Mouse (Mus musculus): ENCODE results near the gene Ube2e1. TPM values are rescaled to one million over a fixed set of nuclear protein-coding genes. Genes with fewer than 3 reads are reported as not detected.
A peak's percentile ranks its signal among the peaks of the same experiment; 100 is the strongest.

Ube2e1 gene
- total and polyA plus RNA-seq, 2 experiments from 2014 or later, result 45.1 to 152 TPM

GRCm38 (mm10) chr14:18341088-18341487 is 9.4 kb upstream of the Ube2e1 start:
- TF ChIP-seq CTCF (IDR thresholded peaks at IDR 0.05), result no peak
- DNase-seq (ENCODE audit: low spot score), result peak; percentile 45

GRCm38 (mm10) chr14:18336106-18336505 is 4.4 kb upstream of the Ube2e1 start:
- Histone ChIP-seq H3K27ac (ENCODE audit: low read depth, low read length) (no peak overlapping the region), H3K9me3 (ENCODE audit: low read length) (no peaks in the 10 kb centered on the region), H3K36me3 (ENCODE audit: insufficient read depth, low read length) (no peaks in the 10 kb centered on the region), H3K4me2 (ENCODE audit: low read depth, low read length, poor library complexity, severe bottlenecking) (no peak overlapping the region), H3K27me3 (ENCODE audit: insufficient read depth, low read length) (no peaks in the 10 kb centered on the region), H3K9ac (replicated peaks; ENCODE audit: low read length, poor library complexity, severe bottlenecking) (no peak overlapping the region), H3K4me3 (ENCODE audit: low read depth, low read length) (no peak overlapping the region), H3K4me1 (ENCODE audit: insufficient read depth, low read length) (no peaks in the 10 kb centered on the region)
- DNase-seq (ENCODE audit: low spot score), result no peak
- no peak for TF ChIP-seq CTCF (IDR thresholded peaks at IDR 0.05)
- no peak for ATAC-seq (ENCODE audit: low FRiP score)

More at GRCm38 (mm10) chr14:18341088-18341487, 9.4 kb upstream of the Ube2e1 start:
- Histone ChIP-seq H3K36me3 (ENCODE audit: insufficient read depth, low read length) (no peaks in the 10 kb centered on the region), H3K9me3 (ENCODE audit: low read length) (no peaks in the 10 kb centered on the region), H3K27ac (ENCODE audit: low read depth, low read length) (no peak overlapping the region), H3K4me3 (ENCODE audit: low read depth, low read length) (no peak overlapping the region), H3K9ac (replicated peaks; ENCODE audit: low read length, poor library complexity, severe bottlenecking) (no peak overlapping the region), H3K4me2 (ENCODE audit: low read depth, low read length, poor library complexity, severe bottlenecking) (no peak overlapping the region), H3K27me3 (ENCODE audit: insufficient read depth, low read length) (no peaks in the 10 kb centered on the region), H3K4me1 (ENCODE audit: insufficient read depth, low read length) (no peaks in the 10 kb centered on the region)
- ATAC-seq (ENCODE audit: low FRiP score), result no peak
- WGBS, result 79% methylated on average over 3 of the region's 3 CpGs

- no peaks in the 10 kb centered on the region for H3K36me3 ChIP-seq (ENCODE audit: insufficient read depth, low read length)
- DNase-seq (ENCODE audit: low spot score) (peak; percentile 41), ATAC-seq (ENCODE audit: low FRiP score) (peak; percentile 77)
- no peaks in the 10 kb centered on the region for H3K9me3 ChIP-seq (ENCODE audit: low read length)
- H3K27me3 ChIP-seq (ENCODE audit: insufficient read depth, low read length), result no peaks in the 10 kb centered on the region
- H3K4me3 ChIP-seq (ENCODE audit: low read depth, low read length), result peak overlapping the region; percentile 84
- no peak for TF ChIP-seq CTCF (IDR thresholded peaks at IDR 0.05)
- WGBS, result 1% methylated on average over 48 of the region's 99 CpGs
- peaks cover 9% of the 10 kb centered on the region; the same call in 1 of the 2 replicates for H3K4me1 ChIP-seq (ENCODE audit: insufficient read depth, low read length)
- H3K4me2 ChIP-seq (ENCODE audit: low read depth, low read length, poor library complexity, severe bottlenecking), result peak overlapping the region; percentile 86
- peak overlapping the region; percentile 90 for H3K27ac ChIP-seq (ENCODE audit: low read depth, low read length)
- peak overlapping the region; percentile 97 for H3K9ac ChIP-seq (replicated peaks; ENCODE audit: low read length, poor library complexity, severe bottlenecking)
Observed at GRCm38 (mm10) chr14:18330789-18331692, 618 bp downstream of the Ube2e1 start.

GRCm38 (mm10) chr14:18326968-18327672 is 4.5 kb downstream of the Ube2e1 start:
- H3K9ac ChIP-seq (replicated peaks; ENCODE audit: low read length, poor library complexity, severe bottlenecking), result peak overlapping the region; percentile 55
- peak overlapping the region; percentile 14; the same call in 1 of the 2 replicates for H3K27ac ChIP-seq (ENCODE audit: low read depth, low read length)
- peak; percentile 22 for ATAC-seq (ENCODE audit: low FRiP score)
- WGBS, result under 1% methylated on average over 35 of the region's 37 CpGs
- H3K9me3 ChIP-seq (ENCODE audit: low read length), result no peaks in the 10 kb centered on the region
- H3K4me1 ChIP-seq (ENCODE audit: insufficient read depth, low read length), result peaks cover 9% of the 10 kb centered on the region; the same call in 1 of the 2 replicates
- peak overlapping the region; percentile 43 for H3K4me3 ChIP-seq (ENCODE audit: low read depth, low read length)
- peak overlapping the region; percentile 76 for H3K4me2 ChIP-seq (ENCODE audit: low read depth, low read length, poor library complexity, severe bottlenecking)
- no peaks in the 10 kb centered on the region for H3K27me3 ChIP-seq (ENCODE audit: insufficient read depth, low read length)
- H3K36me3 ChIP-seq (ENCODE audit: insufficient read depth, low read length), result no peaks in the 10 kb centered on the region
- TF ChIP-seq CTCF (IDR thresholded peaks at IDR 0.05), result peak; percentile 21; the same call in 1 of the 2 replicates
- DNase-seq (ENCODE audit: low spot score), result peak; percentile 19

GRCm38 (mm10) chr14:18317457-18318411 is 13.9 kb downstream of the Ube2e1 start:
- Histone ChIP-seq H3K27me3 (ENCODE audit: insufficient read depth, low read length) (no peaks in the 10 kb centered on the region), H3K4me3 (ENCODE audit: low read depth, low read length) (no peak overlapping the region), H3K27ac (ENCODE audit: low read depth, low read length) (no peak overlapping the region), H3K9ac (replicated peaks; ENCODE audit: low read length, poor library complexity, severe bottlenecking) (no peak overlapping the region), H3K4me2 (ENCODE audit: low read depth, low read length, poor library complexity, severe bottlenecking) (no peak overlapping the region), H3K9me3 (ENCODE audit: low read length) (no peaks in the 10 kb centered on the region), H3K36me3 (ENCODE audit: insufficient read depth, low read length) (no peaks in the 10 kb centered on the region), H3K4me1 (ENCODE audit: insufficient read depth, low read length) (no peaks in the 10 kb centered on the region)
- WGBS, result 83% methylated on average over 11 of the region's 11 CpGs
- ATAC-seq (ENCODE audit: low FRiP score) (no peak), DNase-seq (ENCODE audit: low spot score) (no peak)
- TF ChIP-seq CTCF (IDR thresholded peaks at IDR 0.05), result no peak
